Mouse (Mus musculus) liver, adult (tissue): Measurements from ENCODE around the gene Gorasp2.
A peak's percentile ranks its signal among the peaks of the same experiment; 100 is the strongest.

Source experiments
- GATA4 ChIP-seq: IDR thresholded peaks from 2 replicates; pipeline ENCODE4 v1.6.1; 2014; ENCODE audit warnings: mild to moderate bottlenecking, low read length; ENCODE audit not compliant: insufficient replicate concordance

The Gorasp2 gene

GRCm38 (mm10) chr2:70660887-70661714 lies at the start of gene Gorasp2:
Gene Gorasp2, plus strand, starts transcription at chr2:70661576.
- TF ChIP-seq GATA4 = peak; percentile 99

GRCm38 (mm10) chr2:70614745-70615351 lies 46.5 kb upstream of the Gorasp2 start:
- TF ChIP-seq GATA4 = no peak

- TF ChIP-seq GATA4 = no peak
Measured at GRCm38 (mm10) chr2:70616076-70616475, 45.3 kb upstream of the Gorasp2 start.

DNA sequence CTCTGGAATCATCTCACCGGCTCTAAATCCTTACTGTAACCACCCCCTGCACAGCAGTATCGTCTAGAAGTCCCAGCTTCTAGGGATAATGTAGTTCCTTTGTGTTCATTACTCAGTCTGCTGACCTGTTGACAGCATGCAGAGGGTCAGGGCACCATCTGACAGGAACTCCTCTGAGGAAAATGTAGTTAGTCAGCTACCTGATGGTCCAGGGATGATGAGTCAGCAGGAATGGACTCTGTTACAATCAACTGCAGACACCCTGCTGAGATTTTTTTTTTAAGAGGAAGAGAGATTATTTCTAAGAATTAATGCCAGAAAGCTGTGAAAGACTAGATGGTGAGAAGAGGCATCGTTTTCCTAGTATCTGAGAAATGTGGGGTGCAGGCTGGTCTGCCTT lies 44.8 kb upstream of the Gorasp2 start:
- no peak for TF ChIP-seq GATA4

DNA sequence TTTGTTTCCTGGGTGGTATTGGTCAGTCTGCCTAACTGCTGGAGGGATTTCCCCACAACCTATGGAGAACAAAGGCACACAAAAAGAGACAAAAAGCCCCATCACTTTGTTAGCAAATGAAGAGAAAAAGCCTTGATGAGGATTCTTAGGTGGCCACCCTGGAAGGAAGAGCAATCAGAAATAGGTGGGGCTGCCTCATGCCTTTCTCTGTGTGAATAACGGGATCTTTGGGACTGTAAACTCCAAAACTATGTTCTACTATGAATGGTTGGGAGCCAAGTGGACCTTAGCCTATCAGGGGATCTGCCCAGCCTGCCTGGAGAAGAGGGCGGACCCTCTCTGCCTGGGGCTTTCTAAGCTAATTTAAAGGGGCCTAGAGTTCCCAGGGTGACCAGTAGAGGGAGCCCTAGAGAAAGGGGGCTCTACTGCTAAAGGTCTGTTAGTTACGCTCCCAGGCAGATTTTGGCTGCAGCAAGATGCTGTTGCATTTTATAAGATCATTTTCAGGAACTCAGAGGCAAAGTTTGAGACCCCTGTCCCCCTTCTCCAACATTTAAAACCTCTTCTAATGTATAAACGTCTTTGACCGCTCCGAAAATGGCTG lies 42.0 kb upstream of the Gorasp2 start:
- TF ChIP-seq GATA4 = no peak

- no peak for TF ChIP-seq GATA4
Measured at GRCm38 (mm10) chr2:70620225-70620624, 41.2 kb upstream of the Gorasp2 start.

GRCm38 (mm10) chr2:70622244-70622643 lies 39.1 kb upstream of the Gorasp2 start:
- TF ChIP-seq GATA4 = no peak

- no peak for TF ChIP-seq GATA4
Measured at GRCm38 (mm10) chr2:70625761-70626160, 35.6 kb upstream of the Gorasp2 start.

DNA sequence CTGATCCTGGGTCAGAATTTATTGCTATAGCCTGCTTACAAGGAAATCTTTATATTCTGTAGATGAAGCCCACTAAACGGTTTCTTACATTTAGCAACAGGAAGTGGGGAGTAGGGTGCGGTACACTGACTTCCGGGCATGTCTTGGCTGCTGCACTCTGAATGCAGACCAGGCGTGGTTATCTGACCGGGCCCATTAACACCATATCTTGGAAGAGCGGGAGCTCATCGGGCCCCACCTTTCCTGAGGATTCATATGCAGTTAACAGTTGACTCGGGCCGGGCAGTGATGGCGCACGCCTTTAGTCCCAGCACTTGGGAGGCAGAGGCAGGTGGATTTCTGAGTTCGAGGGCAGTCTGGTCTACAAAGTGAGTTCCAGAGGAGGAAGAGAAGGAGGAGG lies 33.0 kb upstream of the Gorasp2 start:
- no peak for TF ChIP-seq GATA4

GRCm38 (mm10) chr2:70629339-70629761 lies 32.0 kb upstream of the Gorasp2 start:
- no peak for TF ChIP-seq GATA4

DNA sequence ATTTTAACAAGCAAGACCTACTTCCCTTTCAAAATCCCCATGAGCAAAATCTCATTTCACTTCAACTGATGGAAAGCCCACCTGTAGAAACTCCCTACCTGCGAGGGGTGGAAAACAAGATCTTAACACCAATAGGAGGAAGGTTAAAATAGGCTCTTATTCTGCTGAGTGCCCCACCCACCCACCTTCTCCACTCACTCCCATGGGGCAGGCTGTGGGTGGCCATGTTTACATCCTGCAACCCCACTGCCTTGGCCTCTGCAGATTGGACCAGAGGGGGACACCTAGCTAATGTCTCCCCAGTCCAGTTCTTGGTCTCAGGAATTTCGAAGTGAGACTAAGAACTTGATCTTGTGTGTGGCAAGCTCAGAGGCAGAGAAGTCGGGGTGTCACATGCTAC lies 31.5 kb upstream of the Gorasp2 start:
- no peak for TF ChIP-seq GATA4

GRCm38 (mm10) chr2:70631321-70631720 lies 30.1 kb upstream of the Gorasp2 start:
- no peak for TF ChIP-seq GATA4

DNA sequence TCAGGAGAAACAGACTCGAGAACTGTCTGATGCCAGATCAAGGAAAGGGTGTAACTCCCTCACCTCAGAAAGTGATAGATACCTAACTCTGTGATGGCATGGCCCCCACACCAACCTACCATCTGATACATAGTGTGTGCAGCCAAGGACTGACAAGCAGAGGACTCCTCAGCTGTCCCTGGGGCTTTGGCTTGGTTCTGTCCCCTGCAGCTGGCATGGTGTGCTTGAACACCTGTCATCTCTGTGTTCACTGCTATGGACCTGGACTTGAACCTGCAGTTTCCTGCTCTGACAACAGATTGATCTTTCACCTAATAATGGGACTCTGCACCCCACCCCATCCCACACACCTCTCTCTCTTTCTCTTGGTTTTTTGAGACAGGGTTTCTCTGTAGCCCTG lies 29.0 kb upstream of the Gorasp2 start:
- no peak for TF ChIP-seq GATA4

- TF ChIP-seq GATA4 = no peak
Measured at GRCm38 (mm10) chr2:70634028-70634690, 27.2 kb upstream of the Gorasp2 start.

DNA sequence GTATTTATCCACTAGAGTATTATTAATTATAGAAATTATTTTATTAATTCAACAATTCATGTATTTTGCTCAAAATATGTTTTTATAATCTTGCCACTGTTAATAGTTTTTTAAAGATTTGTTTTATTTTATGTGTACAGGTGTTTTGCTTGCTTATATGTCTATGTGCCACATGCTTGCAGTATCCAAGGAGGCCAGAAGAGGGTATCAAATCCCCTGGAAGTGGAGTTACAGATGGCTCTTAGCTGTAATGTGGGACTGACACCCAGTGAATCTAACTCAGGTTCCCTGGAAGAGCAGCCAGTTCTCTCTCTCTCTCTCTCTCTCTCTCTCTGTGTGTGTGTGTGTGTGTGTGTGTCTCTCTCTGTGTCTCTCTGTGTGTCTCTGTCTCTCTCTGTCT lies 20.4 kb upstream of the Gorasp2 start:
- no peak for TF ChIP-seq GATA4

- no peak for TF ChIP-seq GATA4
Measured at GRCm38 (mm10) chr2:70642971-70643565, 18.3 kb upstream of the Gorasp2 start.

DNA sequence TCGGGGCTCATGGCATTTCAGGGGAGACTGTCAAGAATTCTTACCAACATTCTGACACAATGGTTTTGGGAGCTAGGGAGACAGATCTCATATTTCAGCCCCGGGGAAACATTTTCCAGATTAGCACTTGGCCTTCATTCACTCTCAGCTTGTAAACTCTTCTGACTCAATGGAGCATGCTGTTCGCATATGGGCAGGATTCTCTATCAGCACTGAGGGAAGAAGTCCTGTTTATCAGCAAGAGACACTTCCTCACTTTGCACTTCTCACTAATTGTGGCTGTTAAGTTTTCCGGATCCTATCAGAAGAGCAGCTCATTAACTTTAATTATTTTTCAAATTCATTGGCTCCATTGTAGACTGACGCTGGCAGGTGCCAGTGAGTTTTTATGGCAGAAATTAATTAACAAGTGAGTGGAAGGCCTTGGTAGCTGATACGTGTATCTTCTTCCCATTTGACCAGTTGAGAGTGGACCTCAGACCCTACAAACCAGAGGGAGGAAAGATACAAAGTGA lies 16.1 kb upstream of the Gorasp2 start:
- no peak for TF ChIP-seq GATA4
